Mouse (Mus musculus) embryonic facial prominence, embryonic 11.5 days (tissue): ENCODE measurements at regions not wholly inside any gene's neighbourhood (a gene's known extent, or its start where the extent isn't known, plus 50 kb on each side); places are given as distances from the start of the nearest gene placed in this dataset.

Source experiments
- ATAC-seq: fragments of 200-750 bp; cut with Nextera tagmentation; replicated peaks from 2 replicates; pipeline ENCODE4 v1.8.0; 2017; ENCODE audit warnings: low read depth; ENCODE audit not compliant: insufficient number of reproducible peaks, low FRiP score, low TSS enrichment
- DNase-seq: peaks from one replicate; pipeline ENCODE4 v3.0.0-alpha.2; 2015; ENCODE audit warnings: low spot score
- H3K27ac ChIP-seq: fragments of 300-500 bp; sonication (generic); replicated peaks from 2 replicates; pipeline ENCODE4 v1.5.1; 2014; ENCODE audit warnings: mild to moderate bottlenecking, low read depth, low read length, control low read depth
- H3K27me3 ChIP-seq: fragments of 300-500 bp; sonication (generic); 2 replicates; pipeline ENCODE4 v1.6.1; 2014; ENCODE audit warnings: mild to moderate bottlenecking, low read length, moderate library complexity, mixed read lengths; ENCODE audit not compliant: control insufficient read depth, insufficient read depth
- H3K36me3 ChIP-seq: fragments of 300-500 bp; sonication (generic); replicated peaks from 2 replicates; pipeline ENCODE4 v1.6.1; 2014; ENCODE audit warnings: low read depth, mild to moderate bottlenecking, low read length, moderate library complexity, mixed read lengths; ENCODE audit not compliant: control insufficient read depth, insufficient read depth
- H3K4me1 ChIP-seq: fragments of 300-500 bp; sonication (generic); 2 replicates; pipeline ENCODE4 v1.6.1; 2014; ENCODE audit warnings: low read length, mixed read lengths; ENCODE audit not compliant: control insufficient read depth, insufficient read depth
- H3K4me2 ChIP-seq: fragments of 300-500 bp; sonication (generic); 2 replicates; pipeline ENCODE4 v1.6.1; 2014; ENCODE audit warnings: low read depth, mild to moderate bottlenecking, control low read depth, low read length, moderate library complexity
- H3K4me3 ChIP-seq: fragments of 300-500 bp; sonication (generic); 2 replicates; pipeline ENCODE4 v1.5.1; 2014; ENCODE audit warnings: low read depth, low read length, control low read depth
- H3K9ac ChIP-seq: fragments of 300-500 bp; sonication (generic); replicated peaks from 2 replicates; pipeline ENCODE4 v1.6.1; 2014; ENCODE audit warnings: mild to moderate bottlenecking, control low read depth, low read length
- H3K9me3 ChIP-seq: fragments of 300-500 bp; sonication (generic); replicated peaks from 2 replicates; pipeline ENCODE4 v1.6.1; 2016; ENCODE audit warnings: mild to moderate bottlenecking, low read length, inconsistent platforms, mixed read lengths; ENCODE audit not compliant: control insufficient read depth
- WGBS: fragments of 180-500 bp; shearing (Covaris S2); extraction: QIAGEN DNeasy Blood & Tissue Kit; methylation state at CpG from one replicate; pipeline ENCODE4 v1.1.7; 2014; 5-methylcytosine and 5-hydroxymethylcytosine counted together

DNA sequence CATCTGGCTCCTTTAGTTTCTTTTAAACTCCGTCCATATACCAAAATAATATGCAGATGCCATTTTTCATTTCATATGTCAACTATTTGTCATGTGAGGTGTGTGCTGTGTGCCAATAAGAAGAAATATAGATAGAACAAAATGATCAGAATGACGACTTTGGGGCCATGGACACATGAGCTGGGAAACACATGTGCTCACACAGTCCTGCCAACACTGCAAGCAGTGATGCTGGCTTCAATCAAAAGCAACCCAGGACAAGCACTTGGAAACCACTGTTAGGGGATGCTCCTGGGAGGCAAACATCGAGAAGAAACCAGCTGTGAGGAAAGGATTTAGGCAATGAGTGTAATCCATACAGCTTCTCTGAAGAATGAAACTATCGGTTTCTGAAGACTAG, 731.4 kb downstream of the Basp1 start:
- Histone ChIP-seq H3K36me3 (no peaks in the 10 kb centered on the region), H3K4me1 (no peaks in the 10 kb centered on the region), H3K27me3 (no peaks in the 10 kb centered on the region), H3K9me3 (no peaks in the 10 kb centered on the region), H3K27ac (no peak overlapping the region), H3K4me2 (no peak overlapping the region), H3K4me3 (no peak overlapping the region), H3K9ac (no peak overlapping the region)
- ATAC-seq, result no peak
- WGBS, result 82% methylated on average over 4 of the region's 4 CpGs
- DNase-seq, result no peak

DNA sequence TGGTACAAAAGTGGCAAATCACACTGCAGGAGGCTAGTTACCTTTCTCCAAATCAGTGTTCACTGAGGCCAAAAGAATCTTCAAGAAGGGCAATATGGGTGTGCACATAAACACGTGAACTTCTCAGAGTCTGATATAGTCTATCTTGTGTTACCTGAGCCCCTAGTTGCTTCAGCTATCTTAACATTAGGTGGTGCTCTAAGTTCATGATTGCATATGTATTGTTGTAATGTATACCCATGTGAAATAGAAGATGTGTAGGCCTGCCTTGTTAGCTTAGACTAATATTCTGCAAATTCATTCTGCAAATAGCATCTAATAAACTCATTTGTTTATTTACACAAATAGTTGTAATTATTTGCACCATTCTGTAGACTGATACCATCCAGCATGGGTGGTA, 764.6 kb downstream of the Basp1 start:
- Histone ChIP-seq H3K9ac (no peak overlapping the region), H3K4me2 (no peak overlapping the region), H3K27me3 (no peaks in the 10 kb centered on the region), H3K27ac (no peak overlapping the region), H3K4me3 (no peak overlapping the region), H3K36me3 (no peaks in the 10 kb centered on the region), H3K4me1 (no peaks in the 10 kb centered on the region), H3K9me3 (no peaks in the 10 kb centered on the region)
- ATAC-seq (no peak), DNase-seq (no peak)
- WGBS, result 79% methylated on average over 1 of the region's 1 CpGs

DNA sequence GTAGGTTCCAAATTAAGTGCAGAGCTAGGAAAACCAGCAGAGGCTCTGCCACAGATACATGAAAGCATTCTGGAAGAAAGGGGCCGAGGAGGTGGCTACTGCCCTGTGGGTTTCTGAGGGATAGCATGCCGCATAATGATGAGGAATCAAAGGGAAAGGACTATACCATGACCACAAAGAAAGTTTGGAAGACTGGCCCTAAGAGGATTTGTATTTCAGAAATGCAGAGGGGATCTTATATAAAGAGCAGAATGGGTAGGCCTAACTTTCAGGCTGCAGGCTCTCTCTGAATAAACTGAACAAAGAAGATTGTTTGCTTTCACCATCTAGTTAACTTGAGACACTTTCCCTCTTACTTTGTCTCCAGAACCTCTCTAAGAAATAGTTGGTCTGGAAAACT, 777.9 kb downstream of the Basp1 start:
- no peak overlapping the region for H3K27ac ChIP-seq
- no peak overlapping the region for H3K4me2 ChIP-seq
- no peaks in the 10 kb centered on the region for H3K4me1 ChIP-seq
- WGBS, result 73% methylated on average over 2 of the region's 2 CpGs
- H3K27me3 ChIP-seq, result no peaks in the 10 kb centered on the region
- DNase-seq (no peak), ATAC-seq (no peak)
- H3K4me3 ChIP-seq, result no peak overlapping the region
- H3K36me3 ChIP-seq, result no peaks in the 10 kb centered on the region
- no peaks in the 10 kb centered on the region for H3K9me3 ChIP-seq
- no peak overlapping the region for H3K9ac ChIP-seq

DNA sequence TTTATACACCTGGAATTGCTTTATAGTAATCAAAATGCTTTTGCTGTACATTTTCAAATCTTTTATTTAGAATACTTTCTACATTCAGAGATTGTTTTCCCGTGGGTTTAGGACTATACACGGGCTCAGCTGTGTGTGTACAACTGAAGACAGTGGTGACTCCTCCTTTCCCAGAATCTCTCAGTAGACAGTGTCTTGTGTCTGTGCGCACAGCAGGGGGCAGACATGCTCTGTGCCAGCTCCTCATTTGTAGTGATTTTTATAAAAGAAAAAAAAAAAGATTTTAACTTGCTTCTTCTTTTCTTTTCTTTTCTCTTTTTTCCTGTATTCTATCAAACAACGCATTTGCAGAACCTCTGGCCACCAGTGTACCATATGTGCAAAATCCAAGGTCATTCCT, 817.3 kb downstream of the Basp1 start:
- Histone ChIP-seq H3K4me2 (no peak overlapping the region), H3K4me1 (no peaks in the 10 kb centered on the region), H3K27ac (no peak overlapping the region), H3K4me3 (no peak overlapping the region), H3K9ac (no peak overlapping the region), H3K36me3 (no peaks in the 10 kb centered on the region), H3K9me3 (no peaks in the 10 kb centered on the region), H3K27me3 (no peaks in the 10 kb centered on the region)
- WGBS, result 46% methylated on average over 4 of the region's 4 CpGs
- peak; percentile 61 for DNase-seq
- no peak for ATAC-seq

DNA sequence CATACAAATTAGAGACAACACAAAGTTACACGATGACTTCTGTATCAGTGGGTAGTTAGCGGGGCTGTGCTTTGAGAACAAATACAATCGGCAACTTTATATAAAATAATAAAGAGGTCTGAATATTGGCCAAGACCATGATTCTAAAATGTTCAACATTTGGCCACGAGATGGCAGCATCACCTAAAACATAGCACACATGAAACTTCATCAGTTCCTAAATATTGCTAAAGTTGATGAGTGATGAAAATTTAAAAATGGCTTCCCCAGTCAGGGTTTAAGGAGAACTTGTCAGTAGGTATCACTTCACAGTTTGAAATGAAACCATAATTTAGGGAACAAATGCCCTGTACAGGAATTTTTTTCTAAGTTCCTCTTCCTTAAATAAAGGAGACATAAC, 824.6 kb downstream of the Basp1 start:
- Histone ChIP-seq H3K4me3 (no peak overlapping the region), H3K4me1 (no peaks in the 10 kb centered on the region), H3K27ac (no peak overlapping the region), H3K9ac (no peak overlapping the region), H3K4me2 (no peak overlapping the region), H3K27me3 (no peaks in the 10 kb centered on the region), H3K36me3 (no peaks in the 10 kb centered on the region), H3K9me3 (no peaks in the 10 kb centered on the region)
- ATAC-seq (no peak), DNase-seq (peak; percentile 78)
- 30% methylated on average over 4 of the region's 4 CpGs for WGBS

DNA sequence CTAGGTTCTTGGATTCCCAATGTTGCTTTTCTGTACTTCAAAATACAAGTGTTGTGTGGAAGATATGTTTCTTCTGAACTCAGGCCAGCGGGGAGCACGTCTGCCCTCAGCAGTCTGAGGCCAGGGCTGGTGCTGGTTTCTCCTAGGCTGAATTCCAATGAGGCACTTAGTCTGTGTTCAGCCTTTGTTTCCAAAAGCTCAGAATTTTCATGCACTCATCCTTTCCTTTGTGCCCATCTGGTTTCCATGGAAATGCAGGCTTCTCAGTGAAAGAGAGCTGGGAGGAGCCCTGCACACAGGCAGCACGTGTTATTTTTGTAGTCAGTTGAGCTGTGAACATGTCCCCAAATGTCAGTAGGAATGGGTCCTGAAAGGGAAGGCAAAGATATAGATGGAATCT, 846.6 kb downstream of the Basp1 start:
- Histone ChIP-seq H3K4me2 (no peak overlapping the region), H3K4me1 (no peaks in the 10 kb centered on the region), H3K9ac (no peak overlapping the region), H3K27me3 (no peaks in the 10 kb centered on the region), H3K4me3 (no peak overlapping the region), H3K36me3 (no peaks in the 10 kb centered on the region), H3K27ac (no peak overlapping the region), H3K9me3 (no peaks in the 10 kb centered on the region)
- ATAC-seq, result peak; percentile 91
- WGBS, result 44% methylated on average over 3 of the region's 3 CpGs
- peak; percentile 47 for DNase-seq

DNA sequence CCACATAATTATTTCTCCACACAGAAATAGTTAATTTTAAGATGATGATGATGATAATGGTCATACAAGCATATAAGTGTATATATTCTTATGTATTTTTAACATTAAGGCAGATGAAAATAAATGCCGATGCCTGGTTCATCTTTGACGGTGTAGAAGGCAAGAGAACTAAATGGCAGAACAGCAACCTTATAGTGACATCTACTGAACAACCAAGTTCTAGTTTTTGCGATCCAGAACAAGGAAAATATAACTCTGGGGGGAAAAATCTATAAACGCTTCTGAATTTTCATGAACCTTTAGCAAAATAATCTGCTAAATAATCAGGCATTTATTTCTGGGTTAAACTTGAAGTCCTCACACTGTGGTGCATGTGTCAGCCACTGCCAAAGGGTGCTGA, 856.8 kb downstream of the Basp1 start:
- Histone ChIP-seq H3K4me1 (no peaks in the 10 kb centered on the region), H3K27me3 (no peaks in the 10 kb centered on the region), H3K4me3 (no peak overlapping the region), H3K27ac (no peak overlapping the region), H3K4me2 (no peak overlapping the region), H3K9ac (no peak overlapping the region), H3K9me3 (no peaks in the 10 kb centered on the region), H3K36me3 (no peaks in the 10 kb centered on the region)
- 92% methylated on average over 4 of the region's 4 CpGs for WGBS
- DNase-seq (no peak), ATAC-seq (no peak)

DNA sequence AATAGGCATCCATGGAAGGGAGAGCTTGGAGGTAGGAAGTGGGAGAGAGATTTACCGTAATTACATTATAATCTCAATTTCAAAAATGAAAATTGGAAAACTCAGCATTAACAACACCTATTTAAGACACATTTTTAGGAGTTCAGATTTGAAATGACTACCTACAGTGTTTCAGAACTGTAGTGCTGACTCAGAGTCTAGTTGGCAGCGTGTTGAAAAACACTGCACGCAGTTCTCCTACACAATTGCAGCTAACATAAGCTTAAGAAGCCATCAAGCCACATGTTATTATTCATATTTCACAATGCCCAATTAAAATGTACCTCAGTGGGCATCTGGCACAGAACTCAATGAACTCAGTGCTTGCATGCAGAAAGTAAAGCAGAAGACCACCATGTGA, 863.5 kb downstream of the Basp1 start:
- Histone ChIP-seq H3K36me3 (no peaks in the 10 kb centered on the region), H3K4me1 (no peaks in the 10 kb centered on the region), H3K9me3 (no peaks in the 10 kb centered on the region), H3K27me3 (no peaks in the 10 kb centered on the region), H3K4me2 (no peak overlapping the region), H3K4me3 (no peak overlapping the region), H3K9ac (no peak overlapping the region), H3K27ac (no peak overlapping the region)
- no peak for ATAC-seq
- WGBS, result 91% methylated on average over 3 of the region's 3 CpGs
- DNase-seq, result no peak

DNA sequence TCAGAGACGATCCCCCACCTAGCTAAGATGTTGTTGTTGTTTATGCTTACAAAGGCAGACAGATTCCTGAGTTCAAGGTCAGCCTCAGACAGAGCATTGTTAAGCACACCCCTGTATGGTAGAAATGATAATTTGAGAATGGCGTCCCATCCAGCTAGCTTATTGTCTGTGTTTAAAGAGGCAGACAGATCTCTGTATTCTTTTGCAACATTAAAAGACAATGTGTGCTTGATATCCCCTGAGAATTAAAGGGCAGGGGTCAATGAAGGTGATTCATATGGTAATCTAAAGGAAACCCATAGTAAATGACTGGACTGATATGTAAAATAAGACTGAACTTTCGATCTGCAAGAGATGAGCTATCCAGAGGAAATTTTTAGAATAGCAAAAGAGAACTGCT, 883.5 kb downstream of the Basp1 start:
- no peaks in the 10 kb centered on the region for H3K9me3 ChIP-seq
- H3K4me2 ChIP-seq, result no peak overlapping the region
- H3K4me3 ChIP-seq, result no peak overlapping the region
- ATAC-seq (no peak), DNase-seq (no peak)
- H3K27ac ChIP-seq, result no peak overlapping the region
- no peaks in the 10 kb centered on the region for H3K4me1 ChIP-seq
- H3K27me3 ChIP-seq, result no peaks in the 10 kb centered on the region
- WGBS, result 85% methylated on average over 3 of the region's 3 CpGs
- no peaks in the 10 kb centered on the region for H3K36me3 ChIP-seq
- no peak overlapping the region for H3K9ac ChIP-seq
